Mouse (Mus musculus): Measurements from ENCODE around the gene Crhr1.

Crhr1 gene

GRCm38 (mm10) chr11:104132580-104133441 lies at the start of gene Crhr1:
Gene Crhr1 (plus strand): TSS chr11:104132855.
- no peak for DNase-seq (ENCODE audit: low spot score in 2 of 2)

GRCm38 (mm10) chr11:104083248-104083647 lies 49.4 kb upstream of the Crhr1 start:
- DNase-seq (ENCODE audit: low spot score in 2 of 2), result no peak

- no peak for DNase-seq (ENCODE audit: low spot score in 2 of 2)
Measured at GRCm38 (mm10) chr11:104083716-104084115, 48.9 kb upstream of the Crhr1 start.

- DNase-seq (ENCODE audit: low spot score in 2 of 2), result no peak
Measured at GRCm38 (mm10) chr11:104088519-104088918, 44.1 kb upstream of the Crhr1 start.

GRCm38 (mm10) chr11:104090769-104091168 lies 41.9 kb upstream of the Crhr1 start:
- DNase-seq (ENCODE audit: low spot score in 2 of 2), result no peak

GRCm38 (mm10) chr11:104095151-104095550 lies 37.5 kb upstream of the Crhr1 start:
- DNase-seq (ENCODE audit: low spot score in 2 of 2), result no peak

- DNase-seq (ENCODE audit: low spot score in 2 of 2), result no peak
Measured at GRCm38 (mm10) chr11:104096536-104096935, 36.1 kb upstream of the Crhr1 start.

- no peak for DNase-seq (ENCODE audit: low spot score in 2 of 2)
Measured at GRCm38 (mm10) chr11:104099542-104099941, 33.1 kb upstream of the Crhr1 start.

GRCm38 (mm10) chr11:104102641-104103040 lies 30.0 kb upstream of the Crhr1 start:
- DNase-seq (ENCODE audit: low spot score in 2 of 2), result no peak

- no peak for DNase-seq (ENCODE audit: low spot score in 2 of 2)
Measured at GRCm38 (mm10) chr11:104106329-104106728, 26.3 kb upstream of the Crhr1 start.

GRCm38 (mm10) chr11:104106969-104107368 lies 25.7 kb upstream of the Crhr1 start:
- no peak for DNase-seq (ENCODE audit: low spot score in 2 of 2)

GRCm38 (mm10) chr11:104110366-104110765 lies 22.3 kb upstream of the Crhr1 start:
- no peak for DNase-seq (ENCODE audit: low spot score in 2 of 2)

- DNase-seq (ENCODE audit: low spot score in 2 of 2), result no peak
Measured at GRCm38 (mm10) chr11:104111851-104112250, 20.8 kb upstream of the Crhr1 start.

- DNase-seq (ENCODE audit: low spot score in 2 of 2), result no peak
Measured at GRCm38 (mm10) chr11:104113699-104114098, 19.0 kb upstream of the Crhr1 start.

- DNase-seq (ENCODE audit: low spot score in 2 of 2), result peak in 1 of 2 experiments; percentile 17
Measured at GRCm38 (mm10) chr11:104114690-104115089, 18.0 kb upstream of the Crhr1 start.

- no peak for DNase-seq (ENCODE audit: low spot score in 2 of 2)
Measured at GRCm38 (mm10) chr11:104118356-104118755, 14.3 kb upstream of the Crhr1 start.

- no peak for DNase-seq (ENCODE audit: low spot score in 2 of 2)
Measured at GRCm38 (mm10) chr11:104122966-104123365, 9.7 kb upstream of the Crhr1 start.

GRCm38 (mm10) chr11:104123479-104123878 lies 9.2 kb upstream of the Crhr1 start:
- DNase-seq (ENCODE audit: low spot score in 2 of 2), result no peak

GRCm38 (mm10) chr11:104124582-104124981 lies 8.1 kb upstream of the Crhr1 start:
- DNase-seq (ENCODE audit: low spot score in 2 of 2), result no peak

GRCm38 (mm10) chr11:104129466-104129865 lies 3.2 kb upstream of the Crhr1 start:
- no peak for DNase-seq (ENCODE audit: low spot score in 2 of 2)

GRCm38 (mm10) chr11:104130721-104131647 lies 1.7 kb upstream of the Crhr1 start:
- no peak for DNase-seq (ENCODE audit: low spot score in 2 of 2)

- no peak for DNase-seq (ENCODE audit: low spot score in 2 of 2)
Measured at GRCm38 (mm10) chr11:104131756-104132155, 899 bp upstream of the Crhr1 start.
